Mouse (Mus musculus) liver, embryonic 15.5 days (tissue): Measurements from ENCODE around the gene Slc16a6. TPM values are rescaled to one million over a fixed set of nuclear protein-coding genes. Genes with fewer than 3 reads are reported as not detected.

ENCODE experiments used
- ATAC-seq: fragments of 200-750 bp; cut with Nextera tagmentation; 2 replicates; pipeline ENCODE4 v1.8.0; 2017; ENCODE audit warnings: moderate number of reproducible peaks, mild to moderate bottlenecking, moderate library complexity; ENCODE audit not compliant: insufficient read depth
- H3K27ac ChIP-seq: fragments of 300-500 bp; sonication (generic); replicated peaks from 2 replicates; pipeline ENCODE4 v1.5.1; 2015; ENCODE audit warnings: mild to moderate bottlenecking, inconsistent platforms
- H3K27me3 ChIP-seq: fragments of 300-500 bp; sonication (generic); 2 replicates; pipeline ENCODE4 v1.6.1; 2015; ENCODE audit warnings: mild to moderate bottlenecking, inconsistent platforms
- H3K36me3 ChIP-seq: fragments of 300-500 bp; sonication (generic); replicated peaks from 2 replicates; pipeline ENCODE4 v1.6.1; 2015; ENCODE audit warnings: moderate library complexity, mild to moderate bottlenecking, inconsistent platforms
- H3K4me1 ChIP-seq: fragments of 300-500 bp; sonication (generic); replicated peaks from 2 replicates; pipeline ENCODE4 v1.6.1; 2015; ENCODE audit warnings: inconsistent platforms
- H3K4me2 ChIP-seq: fragments of 300-500 bp; sonication (generic); 2 replicates; pipeline ENCODE4 v1.6.1; 2015; ENCODE audit warnings: moderate library complexity, mild to moderate bottlenecking, inconsistent platforms
- H3K4me3 ChIP-seq: fragments of 300-500 bp; sonication (generic); replicated peaks from 2 replicates; pipeline ENCODE4 v1.5.1; 2015; ENCODE audit warnings: mild to moderate bottlenecking, inconsistent platforms
- H3K9ac ChIP-seq: fragments of 300-500 bp; sonication (generic); 2 replicates; pipeline ENCODE4 v1.6.1; 2015; ENCODE audit warnings: moderate library complexity, mild to moderate bottlenecking, inconsistent platforms
- H3K9me3 ChIP-seq: fragments of 300-500 bp; sonication (generic); replicated peaks from 2 replicates; pipeline ENCODE4 v1.6.1; 2016; ENCODE audit warnings: inconsistent platforms
- WGBS: fragments of 180-500 bp; shearing (Covaris S2); methylation state at CpG from one replicate; pipeline ENCODE4 v1.1.7; 2015; ENCODE audit warnings: mixed read lengths; ENCODE audit not compliant: insufficient replicate concordance; 5-methylcytosine and 5-hydroxymethylcytosine counted together
- polyA plus RNA-seq: library from polyadenylated mRNA; unstranded; fragments of >200 nt; fragmentation: Nextera tagmentation; extraction: Ambion mirVana; gene quantifications from 2 replicates; pipeline ENCODE4 v1.2.1, GENCODE M21; 2015

Slc16a6 gene
- 38.9 and 39.1 TPM in 2 replicates for polyA plus RNA-seq

DNA sequence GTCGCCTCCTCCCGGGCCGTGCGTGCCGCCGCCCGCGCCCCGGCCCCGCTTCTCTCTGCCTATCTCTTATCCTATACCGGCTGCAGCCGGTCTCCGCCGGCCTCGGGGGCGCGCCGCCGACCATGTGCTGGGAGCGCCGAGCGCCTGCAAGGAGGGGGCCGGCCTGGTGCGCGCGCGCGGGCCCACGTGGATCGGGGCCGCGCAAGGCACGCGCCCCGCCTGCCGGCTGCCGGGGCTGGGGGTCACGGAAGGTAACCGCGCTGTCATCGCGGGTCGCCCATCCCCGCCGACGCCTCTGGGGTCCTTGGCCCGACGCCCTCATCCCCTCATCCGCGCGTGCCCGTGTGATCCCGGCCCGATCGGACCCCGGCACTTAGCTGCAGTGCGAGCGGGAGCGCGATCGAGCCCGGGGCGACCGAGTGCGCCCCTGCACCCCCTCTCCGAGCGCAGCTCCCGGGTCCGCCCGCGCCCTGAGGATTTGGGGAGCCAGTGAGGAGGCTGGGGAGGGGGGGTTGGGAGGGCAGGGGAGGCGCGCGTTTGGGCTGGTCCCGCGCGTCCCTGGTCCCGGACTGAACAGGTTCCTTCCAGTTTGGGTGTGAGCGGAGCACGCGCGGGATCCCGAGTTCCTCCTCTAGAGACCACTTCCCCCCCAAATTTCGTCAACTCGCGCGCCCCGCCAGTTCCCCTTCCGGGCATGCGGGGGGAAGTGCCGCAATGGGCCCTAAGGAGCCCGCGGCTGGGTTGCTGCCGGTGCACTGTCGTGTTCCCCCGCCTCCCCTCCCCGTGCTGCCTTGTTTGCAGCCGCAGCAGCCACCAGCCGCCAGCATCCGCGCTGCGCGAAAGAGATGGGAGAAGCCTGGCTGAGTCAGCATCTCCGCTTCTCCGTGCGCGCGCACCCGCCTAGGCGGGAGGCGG, at the start of gene Slc16a6, which contains the start of gene Arsg:
TSS of gene Slc16a6 (minus strand) at position 428 of the 915 bp plus-strand sequence.
TSS of gene Arsg (plus strand) at position 204 of the 915 bp plus-strand sequence.
- ATAC-seq = peak; percentile 86
- WGBS = under 1% methylated on average over 103 of the region's 111 CpGs
- peak within 1 kb of the TSS; percentile 97 for H3K4me2 ChIP-seq

DNA sequence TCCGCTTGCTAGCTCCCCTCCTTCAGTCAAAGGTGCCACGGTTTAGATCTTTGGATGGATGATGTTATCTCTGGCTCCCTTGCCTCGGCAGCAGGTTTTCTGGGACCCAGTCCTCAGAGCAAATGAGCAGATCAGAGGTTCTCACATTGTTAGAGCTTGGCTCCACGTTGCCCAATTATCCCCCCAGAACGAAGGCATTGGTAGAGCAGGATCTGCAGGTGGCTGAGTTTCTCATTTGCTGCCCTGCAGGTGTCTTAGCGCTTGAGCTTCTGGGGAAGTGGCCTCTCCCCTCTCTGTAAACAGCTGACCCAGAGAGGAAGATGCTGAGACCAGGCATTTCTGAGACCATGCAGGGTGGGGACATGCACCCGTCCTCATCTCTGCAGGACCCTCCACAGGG, 47.6 kb upstream of the Slc16a6 start:
- no peak overlapping the region for H3K4me3 ChIP-seq
- 41% methylated on average over 7 of the region's 7 CpGs for WGBS
- ATAC-seq = no peak
- peaks cover 37% of the 10 kb centered on the region for H3K4me1 ChIP-seq
- H3K9me3 ChIP-seq = no peaks in the 10 kb centered on the region
- no peaks in the 10 kb centered on the region for H3K36me3 ChIP-seq
- no peak overlapping the region for H3K27ac ChIP-seq
- H3K27me3 ChIP-seq = peaks cover 4% of the 10 kb centered on the region; the same call in 1 of the 2 replicates
- H3K4me2 ChIP-seq = no peak overlapping the region
- no peak overlapping the region for H3K9ac ChIP-seq

More for the DNA sequence above, at the start of gene Slc16a6, which contains the start of gene Arsg:
- Histone ChIP-seq H3K36me3 (peaks cover 13% of the 10 kb centered on the region), H3K27me3 (no peaks in the 10 kb centered on the region), H3K4me3 (peak within 1 kb of the TSS; percentile 89), H3K9ac (peak within 1 kb of the TSS; percentile 97), H3K4me1 (peaks cover 76% of the 10 kb centered on the region), H3K9me3 (no peaks in the 10 kb centered on the region), H3K27ac (peak within 1 kb of the TSS; percentile 98)

DNA sequence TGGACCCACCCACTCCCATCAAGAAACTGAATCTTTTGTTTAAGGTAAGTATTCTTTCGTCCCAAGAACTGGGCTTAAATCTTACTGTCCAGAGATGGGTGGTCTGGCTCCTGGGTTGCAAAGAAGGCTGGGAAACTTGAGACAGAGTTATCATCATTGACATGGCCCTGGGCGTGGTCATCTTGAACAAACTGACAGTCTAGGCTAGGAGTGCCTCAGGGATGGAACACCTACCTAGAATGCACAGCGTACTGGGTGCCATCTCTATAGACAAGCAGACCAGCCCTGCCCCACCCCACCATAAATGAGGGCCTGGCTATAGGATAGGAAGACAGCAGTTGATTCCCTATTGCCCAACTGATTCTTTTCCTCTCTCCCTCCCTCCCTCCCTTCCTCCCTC, 44.4 kb upstream of the Slc16a6 start:
- peaks cover 41% of the 10 kb centered on the region for H3K4me1 ChIP-seq
- H3K4me2 ChIP-seq = peak overlapping the region; percentile 23; the same call in 1 of the 2 replicates
- peak; percentile 97 for ATAC-seq
- H3K27ac ChIP-seq = peak overlapping the region; percentile 61
- peaks cover 4% of the 10 kb centered on the region; the same call in 1 of the 2 replicates for H3K27me3 ChIP-seq
- H3K9ac ChIP-seq = no peak overlapping the region
- no peaks in the 10 kb centered on the region for H3K36me3 ChIP-seq
- no peak overlapping the region for H3K4me3 ChIP-seq
- H3K9me3 ChIP-seq = no peaks in the 10 kb centered on the region
- WGBS = 23% methylated on average over 3 of the region's 3 CpGs

DNA sequence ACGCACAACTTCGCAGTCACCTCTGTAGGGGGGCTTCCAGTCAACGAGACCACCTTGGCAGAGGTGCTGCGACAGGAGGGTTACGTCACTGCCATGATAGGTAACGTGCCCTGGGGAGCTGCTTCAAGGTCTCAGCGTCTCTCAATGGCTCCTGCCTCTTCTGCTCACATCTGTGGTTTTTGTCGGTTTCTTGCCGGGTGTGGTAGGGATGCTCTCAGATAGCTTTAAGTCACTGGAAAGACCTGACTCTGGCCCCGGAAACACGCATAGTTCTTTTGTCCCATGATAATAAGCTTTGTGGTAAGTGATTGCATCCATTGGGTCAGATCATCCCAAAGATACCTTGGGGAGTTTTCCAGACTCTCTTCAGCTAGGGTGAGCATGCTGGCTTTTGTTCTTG, 43.9 kb upstream of the Slc16a6 start:
- Histone ChIP-seq H3K27ac (peak overlapping the region; percentile 61; the same call in 1 of the 2 replicates), H3K36me3 (no peaks in the 10 kb centered on the region), H3K4me1 (peaks cover 41% of the 10 kb centered on the region), H3K9ac (no peak overlapping the region), H3K4me2 (peak overlapping the region; percentile 23; the same call in 1 of the 2 replicates), H3K27me3 (peaks cover 4% of the 10 kb centered on the region; the same call in 1 of the 2 replicates), H3K9me3 (no peaks in the 10 kb centered on the region), H3K4me3 (no peak overlapping the region)
- WGBS = 49% methylated on average over 11 of the region's 11 CpGs
- peak; percentile 29; the same call in 1 of the 2 replicates for ATAC-seq

DNA sequence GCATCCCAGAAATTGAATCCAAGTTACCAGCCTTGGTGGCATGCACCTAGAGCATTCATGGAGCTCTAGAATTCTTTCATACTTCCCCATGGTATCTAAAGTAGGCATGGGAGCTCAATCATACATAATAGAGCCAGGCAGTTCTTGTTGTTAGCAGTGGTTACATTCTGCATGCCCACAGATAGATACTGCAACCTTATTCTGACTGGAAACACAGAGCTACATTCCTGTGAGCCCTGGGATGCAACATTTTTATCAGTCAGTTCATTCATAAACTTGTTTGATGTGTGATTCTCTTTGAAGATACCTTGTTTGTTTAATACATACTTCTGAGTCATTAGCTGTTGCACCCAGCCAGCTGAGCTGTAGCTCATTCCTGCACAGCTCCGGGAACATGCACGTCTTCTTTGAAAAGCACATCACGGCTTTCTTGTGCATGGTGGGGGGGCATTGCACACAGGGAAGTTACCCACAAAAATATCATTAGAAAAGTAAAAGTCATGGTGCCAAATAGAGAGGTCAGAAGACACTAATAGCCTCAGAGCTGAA, 40.7 kb upstream of the Slc16a6 start:
- no peaks in the 10 kb centered on the region for H3K36me3 ChIP-seq
- 78% methylated on average over 3 of the region's 3 CpGs for WGBS
- H3K27me3 ChIP-seq = peaks cover 4% of the 10 kb centered on the region; the same call in 1 of the 2 replicates
- no peak overlapping the region for H3K9ac ChIP-seq
- H3K9me3 ChIP-seq = no peaks in the 10 kb centered on the region
- H3K27ac ChIP-seq = no peak overlapping the region
- peaks cover 31% of the 10 kb centered on the region for H3K4me1 ChIP-seq
- no peak overlapping the region for H3K4me2 ChIP-seq
- no peak overlapping the region for H3K4me3 ChIP-seq
- no peak for ATAC-seq

DNA sequence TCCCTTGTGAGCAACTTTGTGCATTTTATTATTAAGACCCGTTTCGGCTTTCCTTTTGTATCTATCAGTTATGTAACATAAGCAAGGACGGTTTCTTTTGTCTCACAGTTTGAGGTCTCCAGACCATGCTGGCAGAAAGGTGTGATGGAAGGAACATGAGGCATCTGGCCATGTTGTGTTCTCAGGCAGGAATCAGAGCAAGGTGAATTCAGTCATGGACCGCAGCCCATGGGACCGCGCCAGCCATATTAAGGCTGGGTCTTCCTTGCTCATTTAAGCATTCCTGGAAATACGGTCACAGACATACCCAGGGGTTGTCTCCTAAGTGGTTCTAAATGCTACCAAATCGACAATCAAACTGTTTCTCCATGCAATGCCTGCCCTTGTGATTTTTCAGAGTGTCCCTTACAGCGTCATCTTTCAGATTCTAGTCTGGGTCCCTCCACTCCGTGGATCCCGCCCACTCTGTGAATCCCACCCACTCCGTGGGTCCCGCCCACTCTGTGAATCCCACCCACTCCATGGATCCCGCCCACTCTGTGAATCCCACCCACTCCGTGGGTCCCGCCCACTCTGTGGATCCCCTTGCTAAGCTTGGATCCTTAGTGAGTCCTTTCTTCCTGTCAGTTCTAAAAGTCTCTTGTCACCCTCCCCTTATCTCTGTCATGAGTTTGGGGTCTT, 39.7 kb upstream of the Slc16a6 start:
- no peaks in the 10 kb centered on the region for H3K36me3 ChIP-seq
- H3K4me1 ChIP-seq = peaks cover 23% of the 10 kb centered on the region
- peaks cover 4% of the 10 kb centered on the region; the same call in 1 of the 2 replicates for H3K27me3 ChIP-seq
- no peak for ATAC-seq
- H3K9me3 ChIP-seq = no peaks in the 10 kb centered on the region
- no peak overlapping the region for H3K4me2 ChIP-seq
- H3K4me3 ChIP-seq = no peak overlapping the region
- H3K27ac ChIP-seq = no peak overlapping the region
- H3K9ac ChIP-seq = no peak overlapping the region
- WGBS = 80% methylated on average over 16 of the region's 16 CpGs

DNA sequence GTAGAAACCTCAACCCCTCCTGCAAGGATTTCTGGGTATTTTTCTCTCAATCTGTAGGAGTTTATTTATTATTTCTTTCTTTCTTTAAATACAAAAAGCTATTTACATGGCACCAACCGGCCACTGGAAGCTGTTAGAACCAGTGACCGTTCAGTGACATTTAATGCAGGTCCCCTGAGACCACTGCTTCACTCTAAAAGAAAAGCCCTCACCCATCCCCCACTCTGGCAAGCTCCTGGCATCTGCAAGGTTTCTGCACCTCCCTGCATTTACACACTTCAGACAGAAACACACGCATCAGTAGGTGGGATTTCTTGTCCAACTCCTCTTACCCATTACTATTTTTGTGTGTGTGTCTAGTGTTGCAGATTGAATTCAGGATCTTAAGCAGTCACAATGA, 33.7 kb upstream of the Slc16a6 start:
- Histone ChIP-seq H3K27me3 (no peaks in the 10 kb centered on the region), H3K36me3 (no peaks in the 10 kb centered on the region), H3K27ac (no peak overlapping the region), H3K4me1 (peaks cover 9% of the 10 kb centered on the region; the same call in 1 of the 2 replicates), H3K4me2 (no peak overlapping the region), H3K9me3 (no peaks in the 10 kb centered on the region), H3K4me3 (no peak overlapping the region), H3K9ac (no peak overlapping the region)
- WGBS = 68% methylated on average over 3 of the region's 3 CpGs
- ATAC-seq = no peak

DNA sequence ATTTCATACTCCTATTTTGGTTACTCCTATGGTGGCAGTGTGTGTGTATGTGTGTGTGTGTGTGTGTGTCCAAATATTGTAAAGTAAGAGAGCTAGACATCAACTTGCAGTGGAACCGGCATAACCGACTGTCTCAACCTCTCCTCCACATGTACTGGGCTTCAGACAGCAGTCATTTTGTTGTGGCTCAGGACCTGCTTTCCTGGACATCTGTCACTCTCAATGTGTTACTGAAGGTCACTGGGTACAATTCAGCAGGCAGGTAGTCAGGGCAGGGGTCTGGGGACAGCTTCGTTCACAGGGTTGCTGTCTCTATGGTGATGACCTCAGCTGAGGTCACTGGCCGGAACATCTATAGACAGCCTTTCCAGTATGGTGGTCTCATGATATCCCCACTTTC, 32.4 kb upstream of the Slc16a6 start:
- Histone ChIP-seq H3K4me3 (no peak overlapping the region), H3K27ac (no peak overlapping the region), H3K36me3 (no peaks in the 10 kb centered on the region), H3K9ac (no peak overlapping the region), H3K27me3 (no peaks in the 10 kb centered on the region), H3K9me3 (no peaks in the 10 kb centered on the region), H3K4me1 (peaks cover 11% of the 10 kb centered on the region; the same call in 1 of the 2 replicates), H3K4me2 (no peak overlapping the region)
- no peak for ATAC-seq
- WGBS = 86% methylated on average over 4 of the region's 4 CpGs

DNA sequence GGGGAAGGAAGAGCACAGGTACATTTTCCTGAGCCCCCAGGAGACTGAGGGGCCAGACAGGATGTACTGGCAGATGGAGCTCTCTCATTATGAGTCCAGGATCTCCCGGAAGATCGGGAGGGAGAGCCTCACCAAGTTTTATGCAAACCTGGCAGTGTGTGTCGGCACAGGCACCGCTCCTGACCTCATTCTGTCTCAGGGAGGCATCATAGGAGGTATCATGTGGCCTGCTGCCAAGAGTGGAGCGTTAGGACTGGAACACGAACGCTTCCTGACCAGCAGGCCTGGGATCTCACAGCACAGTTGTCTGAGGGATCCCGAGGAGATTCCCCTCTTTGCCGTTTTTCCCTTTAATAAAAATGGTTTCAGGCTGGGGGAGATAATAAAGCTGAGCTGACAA, 31.6 kb upstream of the Slc16a6 start:
- Histone ChIP-seq H3K27ac (no peak overlapping the region), H3K36me3 (no peaks in the 10 kb centered on the region), H3K9me3 (no peaks in the 10 kb centered on the region), H3K4me2 (no peak overlapping the region), H3K27me3 (no peaks in the 10 kb centered on the region), H3K4me1 (peaks cover 13% of the 10 kb centered on the region; the same call in 1 of the 2 replicates), H3K9ac (no peak overlapping the region), H3K4me3 (no peak overlapping the region)
- WGBS = 74% methylated on average over 9 of the region's 9 CpGs
- no peak for ATAC-seq

DNA sequence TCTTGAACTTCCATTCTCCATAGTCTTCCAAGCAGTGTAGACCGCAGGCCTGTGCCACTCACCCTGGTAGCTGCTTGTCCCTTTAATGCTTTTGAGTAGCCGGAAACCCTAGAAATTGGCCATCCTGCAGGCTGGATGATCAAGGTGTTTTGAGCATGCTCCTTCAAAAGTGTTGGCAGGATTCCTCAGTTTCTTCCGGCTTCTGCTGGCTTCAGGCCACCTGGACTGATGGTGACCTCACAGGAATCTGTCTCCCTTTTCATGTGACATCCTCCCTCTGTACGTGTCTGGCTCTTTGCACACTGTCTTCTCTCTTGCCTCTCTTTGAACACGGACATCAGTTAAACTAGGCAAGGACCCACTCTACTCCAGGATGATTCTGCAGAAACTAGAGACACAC, 26.8 kb upstream of the Slc16a6 start:
- Histone ChIP-seq H3K4me2 (no peak overlapping the region), H3K9me3 (no peaks in the 10 kb centered on the region)
- 73% methylated on average over 5 of the region's 5 CpGs for WGBS

More for the DNA sequence above, 26.8 kb upstream of the Slc16a6 start:
- H3K36me3 ChIP-seq = no peaks in the 10 kb centered on the region
- no peak overlapping the region for H3K9ac ChIP-seq
- no peak for ATAC-seq
- peaks cover 50% of the 10 kb centered on the region for H3K4me1 ChIP-seq
- no peak overlapping the region for H3K27ac ChIP-seq
- H3K4me3 ChIP-seq = no peak overlapping the region
- H3K27me3 ChIP-seq = no peaks in the 10 kb centered on the region
